Mouse (Mus musculus) left cerebral cortex, postnatal 10 days (tissue): ENCODE measurements around the gene Clpb. TPM values are rescaled to one million over a fixed set of nuclear protein-coding genes. Genes with fewer than 3 reads are reported as not detected.

Experiments used
- DNase-seq, 2 experiments: peaks; one replicate each; pipeline ENCODE4 v3.0.0; 2021 to 2022; ENCODE audit warnings: low spot score in 2 of 2, mixed read lengths in 1 of 2; ENCODE audit errors: extremely low spot score in 1 of 2
- intact Hi-C: fragments of 180-260 bp; cut with DNase I; formaldehyde crosslinking; loops from one replicate; pipeline ENCODE4 v1.15.1; 2025
- total RNA-seq, 2 experiments: library from RNA; stranded (reverse); gene quantifications; 2 replicates each; pipeline ENCODE4 v1.2.3; 2021

Gene Clpb
- total RNA-seq, 2 experiments from 2014 or later, result 43.9 to 44.9 TPM

GRCm38 (mm10) chr7:101833916-101834584, 170.6 kb downstream of the Clpb start:
- peak in 1 of 2 experiments; percentile 17 for DNase-seq
- intact Hi-C loops, result loop anchor here (5.0 kb wide), 1 partner anchor 167 kb away; no protein-coding TSS in a partner anchor

- intact Hi-C loops, result loop anchor here (5.0 kb wide), 3 partner anchors 62 to 168 kb away; no protein-coding TSS in a partner anchor
- no peak for DNase-seq
These were observed 171.5 kb downstream of the Clpb start for GRCm38 (mm10) chr7:101834903-101835302.

- intact Hi-C loops, result loop anchor here (5.0 kb wide), 2 partner anchors 62 to 158 kb away; no protein-coding TSS in a partner anchor
- DNase-seq, result no peak
These were observed 172.2 kb downstream of the Clpb start for GRCm38 (mm10) chr7:101835457-101836109.

GRCm38 (mm10) chr7:101836271-101837153, 173.1 kb downstream of the Clpb start:
- intact Hi-C loops, result loop anchor here (5.0 kb wide), 2 partner anchors 61 to 159 kb away; no protein-coding TSS in a partner anchor
- peak; percentile 21 to 85 for DNase-seq

- intact Hi-C loops, result loop anchor here (5.0 kb wide), 2 partner anchors 60 to 160 kb away; no protein-coding TSS in a partner anchor
- DNase-seq, result no peak
These were observed 173.7 kb downstream of the Clpb start for GRCm38 (mm10) chr7:101837154-101837605.

GRCm38 (mm10) chr7:101837606-101838471, 174.4 kb downstream of the Clpb start, which contains the start of gene Inppl1:
Gene Inppl1 (minus strand): TSS chr7:101838229.
- intact Hi-C loops, result loop anchor here (5.0 kb wide), 2 partner anchors 59 to 161 kb away; no protein-coding TSS in a partner anchor
- DNase-seq, result peak; percentile 48 to 92

GRCm38 (mm10) chr7:101844186-101844585, 180.8 kb downstream of the Clpb start:
- intact Hi-C loops, result no loop called here
- DNase-seq, result no peak

Other genes starting within 250 kb of the Clpb start
- 100 to 1,000 TPM; 294 to 295 TPM for gene Pde2a, start 241.9 kb upstream of the Clpb start, total RNA-seq
- not detected for gene Art2b, start 78.0 kb upstream of the Clpb start, total RNA-seq
- not detected for gene Phox2a, start 154.7 kb downstream of the Clpb start, total RNA-seq
- gene Inppl1, start 174.6 kb downstream of the Clpb start, total RNA-seq, result 10 to 100 TPM; 19.2 to 22.3 TPM
- under 1 TPM in 1 of 2 experiments, not detected in 1; 0.59 TPM for gene Folr2, start 193.6 kb downstream of the Clpb start, total RNA-seq
- 10 to 100 TPM; 31.4 to 36.2 TPM for gene Anapc15, start 200.1 kb downstream of the Clpb start, total RNA-seq
- under 1 TPM in 1 of 2 experiments, not detected in 1; 0.90 TPM for gene Folr1, start 207.2 kb downstream of the Clpb start, total RNA-seq
- 10 to 100 TPM; 95.6 to 98.2 TPM for gene Lamtor1, start 242.3 kb downstream of the Clpb start, total RNA-seq
- not detected for gene Tomt, start 242.7 kb downstream of the Clpb start, total RNA-seq